Mouse (Mus musculus) cerebellum, postnatal 4 days (tissue): ENCODE results near the gene Ap2a2.
"Not testable (repeated sequence)": the region's sequence is repeated elsewhere in the genome, so short reads cannot be mapped to it uniquely, and the experiment has no call there.

Experiments
- DNase-seq, 2 experiments: peaks; one replicate each; pipeline ENCODE4 v3.0.0; 2022; ENCODE audit warnings: low spot score in 2 of 2, mixed read lengths in 1 of 2

The Ap2a2 gene

DNA sequence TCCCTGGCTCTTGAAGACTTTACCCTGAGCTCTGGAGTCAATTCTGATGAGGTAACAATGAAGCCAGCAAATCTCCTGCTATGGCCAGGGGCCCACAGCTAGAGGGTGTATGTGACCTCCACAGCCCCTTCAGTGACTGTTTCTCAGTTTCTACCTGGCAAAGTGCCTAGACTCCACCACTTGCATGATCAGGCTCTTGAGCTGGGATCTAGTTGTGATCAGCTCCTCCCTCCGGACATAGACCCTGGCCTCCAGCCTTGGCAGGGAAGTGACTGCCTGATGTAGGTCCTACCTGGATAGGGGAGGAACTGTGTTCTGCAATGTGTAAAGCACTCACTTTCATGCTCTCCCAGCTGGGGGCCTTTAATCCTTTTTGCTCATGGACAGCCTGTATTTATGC is 98.4 kb downstream of the Ap2a2 start:
- DNase-seq = no peak

DNA sequence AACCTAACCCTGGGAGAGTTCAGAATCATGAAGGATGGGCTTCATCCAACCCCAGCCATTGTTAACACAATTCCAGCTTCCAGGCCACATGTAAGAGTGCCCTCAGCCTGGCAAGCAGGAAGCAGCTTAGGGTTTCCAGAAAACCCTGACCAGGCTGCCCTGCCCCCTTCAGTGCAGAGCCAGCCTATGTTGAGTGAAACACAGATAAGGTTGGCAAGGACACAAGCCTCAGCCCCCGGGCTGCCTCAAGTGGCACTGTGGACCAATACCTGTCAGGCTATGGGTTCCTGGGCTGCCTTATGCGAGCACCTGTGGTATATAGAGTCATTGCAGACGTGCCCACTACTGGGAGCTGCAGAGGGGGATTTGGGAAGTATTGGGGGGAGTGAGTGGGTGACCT is 99.5 kb downstream of the Ap2a2 start:
- DNase-seq = no peak

DNA sequence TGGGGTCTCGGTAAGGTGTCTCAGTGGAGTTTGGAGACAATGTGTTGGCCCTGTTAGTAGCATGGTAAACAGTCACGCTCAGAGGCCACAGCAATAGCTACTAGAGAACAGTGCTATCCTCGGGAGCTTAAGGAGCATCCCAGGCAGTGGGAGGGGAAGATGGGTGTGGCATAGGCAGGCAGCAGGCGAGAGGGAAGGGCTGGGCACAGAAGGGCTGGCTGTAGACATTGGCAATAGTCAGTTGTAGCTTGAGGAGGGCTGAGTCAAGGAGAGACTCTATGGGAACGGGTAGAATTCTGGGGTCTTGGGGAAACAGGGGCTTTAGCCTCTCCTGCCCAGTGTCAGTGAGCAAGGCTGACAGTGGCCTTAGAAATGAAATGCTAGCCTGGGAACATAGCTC is 100.2 kb downstream of the Ap2a2 start:
- no peak for DNase-seq

DNA sequence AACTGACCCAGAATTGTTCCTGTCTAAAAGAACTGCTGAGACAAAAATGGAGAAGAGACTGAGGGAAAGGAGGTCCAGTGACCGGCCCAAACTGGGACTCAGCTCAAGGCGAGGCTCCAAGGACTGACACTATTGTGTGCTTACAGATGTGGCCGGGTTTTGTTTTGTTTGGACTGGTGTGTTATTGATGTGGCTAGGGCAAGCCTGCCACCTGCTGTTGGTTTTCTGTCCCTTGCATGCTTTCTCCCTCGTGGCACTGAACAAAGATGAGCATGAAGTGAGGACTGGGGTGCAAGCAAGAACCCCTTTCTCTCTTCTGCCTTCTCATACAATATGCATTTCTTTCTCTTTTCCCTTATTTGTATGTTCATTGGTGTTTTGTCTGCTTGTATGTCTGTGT is 104.2 kb downstream of the Ap2a2 start:
- no peak for DNase-seq

DNA sequence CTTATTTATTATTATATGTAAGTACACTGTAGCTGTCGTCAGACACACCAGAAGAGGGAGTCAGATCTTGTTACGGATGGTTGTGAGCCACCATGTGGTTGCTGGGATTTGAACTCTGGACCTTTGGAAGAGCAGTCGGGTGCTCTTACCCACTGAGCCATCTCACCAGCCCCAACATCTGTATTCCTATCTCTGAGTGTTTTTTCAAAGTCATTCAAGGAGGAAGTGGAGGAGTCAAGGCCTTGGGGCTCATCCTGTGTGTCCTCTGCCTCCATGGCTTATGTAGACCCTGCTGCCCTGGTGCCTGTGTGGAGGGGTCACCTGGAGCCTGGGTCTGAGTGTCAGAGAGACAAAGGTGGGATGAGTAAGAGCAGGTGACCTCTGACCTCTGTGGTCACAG is 107.1 kb downstream of the Ap2a2 start:
- not testable (repeated sequence) for DNase-seq

DNA sequence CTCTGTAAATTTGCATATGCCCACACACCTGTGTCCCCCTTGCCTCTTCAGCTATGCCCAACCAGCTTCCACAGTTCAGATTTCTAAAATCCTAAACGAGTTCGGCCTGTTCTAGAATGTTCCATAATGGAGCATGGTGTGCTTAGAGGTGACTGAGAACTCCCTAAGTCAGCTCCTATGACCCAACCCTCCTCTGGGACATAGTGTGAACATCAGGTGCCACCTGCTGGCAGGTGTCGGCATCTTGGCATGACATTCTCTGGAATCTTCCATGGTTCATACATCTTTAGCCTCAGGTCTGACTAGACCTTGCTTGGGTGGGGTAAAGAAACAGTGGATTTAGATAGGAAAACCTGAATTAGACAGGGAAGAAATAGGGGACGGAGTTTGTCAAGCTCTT is 109.0 kb downstream of the Ap2a2 start:
- no peak for DNase-seq

DNA sequence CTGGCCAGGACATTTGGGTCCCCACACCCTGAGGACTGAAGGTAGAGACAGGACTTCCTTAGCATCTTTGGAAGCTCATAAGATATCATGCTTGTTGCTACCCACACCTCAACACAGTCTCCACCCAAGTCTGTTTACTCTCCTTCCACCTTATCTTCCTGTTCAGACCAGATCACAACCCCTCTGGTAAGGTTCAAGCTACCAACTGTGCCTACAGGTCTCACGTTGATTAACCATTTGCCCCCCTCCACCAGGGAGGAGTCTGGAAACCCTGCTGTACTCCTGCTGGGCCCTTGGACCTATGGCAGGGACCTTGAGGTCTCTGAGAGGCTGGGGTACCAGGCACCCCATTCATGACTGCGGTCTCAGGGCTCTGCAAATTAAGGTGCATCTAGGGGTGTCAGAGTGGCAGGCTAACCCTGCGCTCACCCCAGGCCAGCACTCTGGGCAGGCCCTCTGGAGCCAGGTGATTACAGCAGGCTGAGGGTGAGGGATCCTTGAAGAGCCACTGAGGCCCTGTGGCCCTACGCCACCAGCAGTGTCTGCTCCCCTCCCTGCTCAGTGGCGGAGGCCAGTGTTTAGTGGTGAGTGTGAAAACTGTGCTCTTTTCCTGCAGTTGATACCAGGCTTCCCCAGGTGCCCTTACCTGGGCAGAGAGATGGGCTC is 109.8 kb downstream of the Ap2a2 start:
- DNase-seq = no peak

DNA sequence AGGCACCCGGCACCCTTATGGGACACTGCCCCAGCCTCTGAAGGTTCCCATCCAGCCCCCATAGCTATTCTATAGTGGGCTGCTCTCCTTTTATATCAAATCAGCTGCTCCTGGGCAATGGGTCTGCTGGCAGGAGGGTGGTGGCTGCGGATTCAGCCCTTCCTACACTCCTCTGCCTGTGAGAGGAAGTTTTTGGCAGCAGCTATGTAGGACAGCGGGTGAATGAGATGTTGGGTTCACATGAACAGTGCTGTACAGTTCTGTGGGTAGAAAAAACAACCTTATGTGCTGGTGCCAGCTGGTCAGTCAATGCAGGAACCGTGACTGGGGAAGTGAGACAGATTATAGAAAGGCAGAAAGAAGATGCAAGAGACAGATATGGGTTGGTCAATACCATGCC is 116.9 kb downstream of the Ap2a2 start:
- no peak for DNase-seq
